Mouse (Mus musculus) MEL (cell line): ENCODE measurements around the gene Nxph4. TPM values are rescaled to one million over a fixed set of nuclear protein-coding genes. Genes with fewer than 3 reads are reported as not detected.

Experiments
- DNase-seq: peaks from one replicate; pipeline ENCODE4 v3.0.0; 2011; ENCODE audit warnings: low read depth, low spot score
- H3K27ac ChIP-seq: 2 replicates; pipeline ENCODE4 v1.5.1; 2012; ENCODE audit warnings: low read depth, mild to moderate bottlenecking, control low read depth, low read length, moderate library complexity; ENCODE audit not compliant: control insufficient read depth
- H3K27me3 ChIP-seq, 2 experiments: fragments of 150-350 bp in 1 of 2; sonication (generic) in 1 of 2; 2 replicates each; pipeline ENCODE4 v1.6.1; 2012; ENCODE audit warnings: low read length in 2 of 2, mild to moderate bottlenecking in 2 of 2, improper control_type of control experiment in 1 of 2, moderate library complexity in 1 of 2; ENCODE audit not compliant: insufficient read depth in 2 of 2, control insufficient read depth in 1 of 2
- H3K36me3 ChIP-seq, 2 experiments: 2 replicates each; pipeline ENCODE4 v1.6.1; 2012 to 2014; ENCODE audit warnings: low read length in 2 of 2, improper control_type of control experiment in 1 of 2, inconsistent platforms in 1 of 2, mild to moderate bottlenecking in 1 of 2; ENCODE audit not compliant: insufficient read depth in 2 of 2, control insufficient read depth in 1 of 2
- H3K4me1 ChIP-seq, 2 experiments: fragments of 150-350 bp in 1 of 2; sonication (generic) in 1 of 2; 2 replicates each; pipeline ENCODE4 v1.6.1; 2012; ENCODE audit warnings: low read length in 2 of 2, improper control_type of control experiment in 1 of 2, mild to moderate bottlenecking in 1 of 2; ENCODE audit not compliant: insufficient read depth in 2 of 2, control insufficient read depth in 1 of 2
- H3K4me3 ChIP-seq, 2 experiments: fragments of 150-350 bp in 1 of 2; sonication (generic) in 1 of 2; 2 replicates each; pipeline ENCODE4 v1.5.1; 2012; ENCODE audit warnings: low read depth in 2 of 2, low read length in 2 of 2, mild to moderate bottlenecking in 2 of 2, moderate library complexity in 2 of 2, control low read depth in 1 of 2, improper control_type of control experiment in 1 of 2; ENCODE audit not compliant: control insufficient read depth in 1 of 2, insufficient read depth in 1 of 2
- H3K79me2 ChIP-seq: 2 replicates; pipeline ENCODE4 v1.6.1; 2012; ENCODE audit warnings: mild to moderate bottlenecking, low read length, moderate library complexity; ENCODE audit not compliant: control insufficient read depth, poor library complexity, insufficient read depth
- H3K9ac ChIP-seq: 2 replicates; pipeline ENCODE4 v1.6.1; 2012; ENCODE audit warnings: low read depth, mild to moderate bottlenecking, control low read depth, low read length, moderate library complexity; ENCODE audit not compliant: control insufficient read depth, poor library complexity, severe bottlenecking
- H3K9me3 ChIP-seq: fragments of 150-350 bp; sonication (generic); replicated peaks from 2 replicates; pipeline ENCODE4 v1.6.1; 2012; ENCODE audit warnings: mild to moderate bottlenecking, low read length, improper control_type of control experiment, moderate library complexity; ENCODE audit not compliant: insufficient read depth
- BHLHE40 ChIP-seq: IDR thresholded peaks from 2 replicates; pipeline ENCODE4 v1.6.1; 2012; ENCODE audit warnings: low read depth, mild to moderate bottlenecking, inconsistent platforms, low read length, improper control_type of control experiment, borderline replicate concordance
- CHD1 ChIP-seq: IDR thresholded peaks from 2 replicates; pipeline ENCODE4 v1.6.1; 2012; ENCODE audit warnings: low read depth, mild to moderate bottlenecking, inconsistent platforms, low read length, improper control_type of control experiment
- CHD2 ChIP-seq: IDR thresholded peaks from 2 replicates; pipeline ENCODE4 v1.6.1; 2011; ENCODE audit warnings: low read length, improper control_type of control experiment
- ELF1 ChIP-seq: IDR thresholded peaks from 2 replicates; pipeline ENCODE4 v1.6.1; 2014; ENCODE audit warnings: low read depth, mild to moderate bottlenecking, inconsistent platforms, low read length, improper control_type of control experiment, moderate library complexity
- EP300 ChIP-seq, 2 experiments: IDR thresholded peaks; 2 replicates each; pipeline ENCODE4 v1.6.1; 2011; ENCODE audit warnings: improper control_type of control experiment in 2 of 2, low read length in 2 of 2, low read depth in 1 of 2, mild to moderate bottlenecking in 1 of 2
- ETS1 ChIP-seq: IDR thresholded peaks from 2 replicates; pipeline ENCODE4 v1.6.1; 2012; ENCODE audit warnings: low read depth, mild to moderate bottlenecking, inconsistent platforms, low read length, improper control_type of control experiment, moderate library complexity
- GABPA ChIP-seq: IDR thresholded peaks from 2 replicates; pipeline ENCODE4 v1.6.1; 2012; ENCODE audit warnings: low read depth, mild to moderate bottlenecking, inconsistent platforms, low read length, improper control_type of control experiment, moderate library complexity
- GATA1 ChIP-seq: IDR thresholded peaks from 2 replicates; pipeline ENCODE4 v1.6.1; 2011; ENCODE audit warnings: low read depth, low read length, improper control_type of control experiment
- HCFC1 ChIP-seq: IDR thresholded peaks from 2 replicates; pipeline ENCODE4 v1.6.1; 2012; ENCODE audit warnings: low read depth, mild to moderate bottlenecking, inconsistent platforms, low read length, improper control_type of control experiment, moderate library complexity
- KAT2A ChIP-seq: conservative IDR thresholded peaks from 2 replicates; pipeline ENCODE4 v1.6.1; 2012; ENCODE audit warnings: low read depth, low read length, improper control_type of control experiment, inconsistent platforms
- MAFK ChIP-seq: IDR thresholded peaks from 2 replicates; pipeline ENCODE4 v1.6.1; 2011; ENCODE audit warnings: low read depth, mild to moderate bottlenecking, low read length, improper control_type of control experiment, borderline replicate concordance
- MAX ChIP-seq: IDR thresholded peaks from 2 replicates; pipeline ENCODE4 v1.6.1; 2011; ENCODE audit warnings: low read length, improper control_type of control experiment
- MAZ ChIP-seq: IDR thresholded peaks from 2 replicates; pipeline ENCODE4 v1.6.1; 2012; ENCODE audit warnings: low read depth, mild to moderate bottlenecking, inconsistent platforms, low read length, improper control_type of control experiment
- MEF2A ChIP-seq: IDR thresholded peaks from 2 replicates; pipeline ENCODE4 v1.6.1; 2014; ENCODE audit warnings: low read depth, mild to moderate bottlenecking, inconsistent platforms, low read length, improper control_type of control experiment; ENCODE audit not compliant: poor library complexity, insufficient replicate concordance, severe bottlenecking; ENCODE audit errors: extremely low read depth
- MYB ChIP-seq: IDR thresholded peaks from 2 replicates; pipeline ENCODE4 v1.6.1; 2011; ENCODE audit warnings: mild to moderate bottlenecking, low read depth, low read length, improper control_type of control experiment
- MYC ChIP-seq: IDR thresholded peaks from 2 replicates; pipeline ENCODE4 v1.6.1; 2011; ENCODE audit warnings: low read depth, mild to moderate bottlenecking, low read length, improper control_type of control experiment, moderate library complexity
- NELFE ChIP-seq: IDR thresholded peaks from 2 replicates; pipeline ENCODE4 v1.6.1; 2011; ENCODE audit warnings: low read depth, low read length, improper control_type of control experiment
- POLR2A ChIP-seq, 2 experiments: IDR thresholded peaks; 2 replicates each; pipeline ENCODE4 v1.6.1; 2011 to 2012; ENCODE audit warnings: low read length in 2 of 2, mild to moderate bottlenecking in 2 of 2, control low read depth in 1 of 2, improper control_type of control experiment in 1 of 2, low read depth in 1 of 2, moderate library complexity in 1 of 2; ENCODE audit not compliant: control insufficient read depth in 1 of 2, insufficient read depth in 1 of 2, poor library complexity in 1 of 2
- POLR2AphosphoS5 ChIP-seq: IDR thresholded peaks from 2 replicates; pipeline ENCODE4 v1.6.1; 2012; ENCODE audit warnings: low read depth, borderline replicate concordance, mild to moderate bottlenecking, inconsistent platforms, low read length, moderate library complexity, mixed read lengths
- RCOR1 ChIP-seq: IDR thresholded peaks from 2 replicates; pipeline ENCODE4 v1.6.1; 2012; ENCODE audit warnings: low read depth, mild to moderate bottlenecking, inconsistent platforms, low read length, improper control_type of control experiment
- SIN3A ChIP-seq: IDR thresholded peaks from 2 replicates; pipeline ENCODE4 v1.6.1; 2012; ENCODE audit warnings: low read length, improper control_type of control experiment, inconsistent platforms
- TAL1 ChIP-seq: IDR thresholded peaks from 2 replicates; pipeline ENCODE4 v1.6.1; 2012; ENCODE audit warnings: mild to moderate bottlenecking, inconsistent platforms, low read length, moderate library complexity, mixed read lengths
- TBP ChIP-seq: IDR thresholded peaks from 2 replicates; pipeline ENCODE4 v1.8.0; 2011; ENCODE audit warnings: low read depth, low read length, improper control_type of control experiment
- TCF12 ChIP-seq: IDR thresholded peaks from 2 replicates; pipeline ENCODE4 v1.6.1; 2014; ENCODE audit warnings: low read depth, mild to moderate bottlenecking, inconsistent platforms, low read length, improper control_type of control experiment, moderate library complexity
- USF2 ChIP-seq, 2 experiments: IDR thresholded peaks; 2 replicates each; pipeline ENCODE4 v1.6.1; 2011 to 2012; ENCODE audit warnings: improper control_type of control experiment in 2 of 2, low read length in 2 of 2, borderline replicate concordance in 1 of 2, inconsistent platforms in 1 of 2, low read depth in 1 of 2, mild to moderate bottlenecking in 1 of 2; ENCODE audit not compliant: insufficient read depth in 1 of 2
- ZC3H11A ChIP-seq: IDR thresholded peaks from 2 replicates; pipeline ENCODE4 v1.6.1; 2012; ENCODE audit warnings: low read depth, mild to moderate bottlenecking, inconsistent platforms, low read length, improper control_type of control experiment
- ZKSCAN1 ChIP-seq: IDR thresholded peaks from 2 replicates; pipeline ENCODE4 v1.6.1; 2012; ENCODE audit warnings: low read depth, mild to moderate bottlenecking, inconsistent platforms, low read length, improper control_type of control experiment, moderate library complexity
- ZMIZ1 ChIP-seq: IDR thresholded peaks from 2 replicates; pipeline ENCODE4 v1.6.1; 2012; ENCODE audit warnings: low read depth, mild to moderate bottlenecking, inconsistent platforms, low read length, improper control_type of control experiment, moderate library complexity
- ZNF384 ChIP-seq: IDR thresholded peaks from 2 replicates; pipeline ENCODE4 v1.6.1; 2012; ENCODE audit warnings: low read depth, mild to moderate bottlenecking, inconsistent platforms, low read length, improper control_type of control experiment
- polyA plus RNA-seq, 2 experiments: library from polyadenylated mRNA; stranded (reverse) in 1 of 2; unstranded in 1 of 2; fragments of >175 nt in 1 of 2; fragments of >200 nt in 1 of 2; gene quantifications; 2 replicates each; pipeline versions ENCODE4 v1.2.1 to v1.2.4; 2012; ENCODE audit warnings: low replicate concordance in 2 of 2, low read depth in 1 of 2; ENCODE audit not compliant: insufficient read length in 2 of 2, insufficient read depth in 1 of 2, missing spikeins in 1 of 2
- total RNA-seq: library from RNA; depleted of rRNA; stranded (reverse); fragments of 300-350 nt; gene quantifications from 2 replicates; pipeline ENCODE4 v1.2.3, GENCODE M21; 2012

Gene Nxph4
- total and polyA plus RNA-seq, 3 experiments, result 0.24 TPM; not detected in 2

GRCm38 (mm10) chr10:127490160-127491127, 43.9 kb downstream of the Nxph4 start:
- Histone ChIP-seq H3K27ac (no peak overlapping the region), H3K4me3 (no peak overlapping the region), H3K27me3 (no peaks in the 10 kb centered on the region), H3K36me3 (peaks cover 0 to 5% of the 10 kb centered on the region in 2 experiments; a peak in 2 of 4 replicates), H3K4me1 (no peaks in the 10 kb centered on the region), H3K79me2 (no peaks in the 10 kb centered on the region), H3K9me3 (no peaks in the 10 kb centered on the region), H3K9ac (no peak overlapping the region)
- TF ChIP-seq ZC3H11A (no peak), MAFK (no peak), MEF2A (no peak), MAX (no peak), ZMIZ1 (no peak), CHD1 (no peak), NELFE (no peak), TAL1 (no peak), TCF12 (no peak), ZNF384 (no peak), ELF1 (no peak), MAZ (no peak), SIN3A (no peak), CHD2 (no peak), TBP (no peak), ETS1 (no peak), RCOR1 (no peak)
- DNase-seq, result no peak

- Histone ChIP-seq H3K27me3 (no peaks in the 10 kb centered on the region), H3K27ac (no peak overlapping the region), H3K36me3 (peaks cover 0 to 5% of the 10 kb centered on the region in 2 experiments; a peak in 2 of 4 replicates), H3K9me3 (no peaks in the 10 kb centered on the region), H3K4me1 (no peaks in the 10 kb centered on the region), H3K9ac (no peak overlapping the region), H3K4me3 (no peak overlapping the region), H3K79me2 (no peaks in the 10 kb centered on the region)
- TF ChIP-seq POLR2A (IDR thresholded peaks at IDR 0.05; ENCODE audit: control insufficient read depth in 1 of 2, insufficient read depth in 1 of 2, low read depth in 1 of 2, low read length in 2 of 2, poor library complexity in 1 of 2) (no peak), MAX (no peak), ZKSCAN1 (no peak), CHD1 (no peak), HCFC1 (no peak), GATA1 (no peak), NELFE (no peak), MYC (no peak), GABPA (no peak), TAL1 (no peak), EP300 (IDR thresholded peaks at IDR 0.05; ENCODE audit: low read depth in 1 of 2, low read length in 2 of 2) (no peak), CHD2 (no peak), BHLHE40 (no peak), POLR2AphosphoS5 (no peak), SIN3A (no peak), MYB (no peak), KAT2A (no peak), USF2 (IDR thresholded peaks at IDR 0.05; ENCODE audit: borderline replicate concordance in 1 of 2, insufficient read depth in 1 of 2, low read depth in 1 of 2, low read length in 2 of 2) (no peak), ZNF384 (no peak)
- no peak for DNase-seq
Observed at GRCm38 (mm10) chr10:127488856-127489255, 45.5 kb downstream of the Nxph4 start.
